Mouse (Mus musculus) right cerebral cortex, postnatal 36 days (tissue): ENCODE results near the gene Ccdc70.
"Not testable (repeated sequence)": the region's sequence is repeated elsewhere in the genome, so short reads cannot be mapped to it uniquely, and the experiment has no call there.

Experiments
- DNase-seq, 2 experiments: peaks; one replicate each; pipeline ENCODE4 v3.0.0; 2022; ENCODE audit warnings: low spot score in 2 of 2, mixed read lengths in 1 of 2

Gene Ccdc70

GRCm38 (mm10) chr8:21969475-21969874, at the start of gene Ccdc70:
TSS of gene Ccdc70 (plus strand) at chr8:21969775.
- DNase-seq: no peak

- DNase-seq: not testable (repeated sequence)
These were observed 38.8 kb upstream of the Ccdc70 start for GRCm38 (mm10) chr8:21930754-21931153.

GRCm38 (mm10) chr8:21932610-21933009, 37.0 kb upstream of the Ccdc70 start, which contains the start of gene Defb15:
TSS of gene Defb15 (minus strand) at chr8:21932710.
- DNase-seq: no peak

DNA sequence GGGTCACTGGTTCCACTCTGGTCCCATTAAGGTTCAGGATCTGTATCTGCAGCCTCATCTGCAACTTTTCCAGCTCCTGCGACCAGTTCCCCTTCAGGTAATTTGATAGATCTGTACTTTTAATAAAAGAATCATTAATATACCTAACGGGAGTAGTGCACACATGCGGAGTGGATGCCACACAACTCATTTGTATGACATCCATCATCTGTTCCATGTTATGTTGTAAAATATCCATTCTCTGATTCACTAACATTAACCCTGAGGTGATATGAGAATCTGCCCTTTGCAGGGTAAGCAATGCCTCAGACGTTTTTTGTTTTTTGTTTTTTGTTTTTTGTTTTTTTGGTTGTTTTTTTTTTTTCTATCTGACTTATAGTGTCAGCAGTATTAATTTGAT, 31.5 kb upstream of the Ccdc70 start, which contains the start of gene Defb35:
Defb35 (plus strand) TSS at position 301 of the 400 bp plus-strand sequence.
- DNase-seq: not testable (repeated sequence)

GRCm38 (mm10) chr8:21946462-21946861, 23.1 kb upstream of the Ccdc70 start, which contains the start of gene Defb13:
TSS of gene Defb13 (plus strand) at chr8:21946762.
- DNase-seq: no peak

- no peak for DNase-seq
These were observed 22.1 kb upstream of the Ccdc70 start for GRCm38 (mm10) chr8:21947311-21948017.

DNA sequence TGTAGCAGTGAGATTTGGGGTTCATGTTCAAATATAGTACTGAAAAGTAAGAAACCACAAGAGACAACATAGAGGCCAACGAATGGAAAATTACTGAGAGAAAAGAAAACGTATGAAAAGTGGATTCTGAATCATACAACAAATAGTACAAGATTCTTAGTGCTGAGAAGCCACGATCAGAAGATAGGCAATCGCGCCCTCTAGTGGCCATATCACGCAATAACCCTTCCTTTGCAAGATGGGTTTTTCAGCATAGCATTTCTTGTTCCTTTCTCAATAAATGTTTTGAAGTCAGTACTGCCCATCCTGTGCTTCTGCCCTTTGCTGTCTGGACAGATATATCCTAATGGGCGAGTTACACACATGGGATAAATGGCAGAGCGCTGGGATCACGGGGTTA, 14.3 kb upstream of the Ccdc70 start:
- peak in 1 of 2 experiments; percentile 19 for DNase-seq

GRCm38 (mm10) chr8:21956336-21956735, 13.2 kb upstream of the Ccdc70 start:
- DNase-seq: no peak

DNA sequence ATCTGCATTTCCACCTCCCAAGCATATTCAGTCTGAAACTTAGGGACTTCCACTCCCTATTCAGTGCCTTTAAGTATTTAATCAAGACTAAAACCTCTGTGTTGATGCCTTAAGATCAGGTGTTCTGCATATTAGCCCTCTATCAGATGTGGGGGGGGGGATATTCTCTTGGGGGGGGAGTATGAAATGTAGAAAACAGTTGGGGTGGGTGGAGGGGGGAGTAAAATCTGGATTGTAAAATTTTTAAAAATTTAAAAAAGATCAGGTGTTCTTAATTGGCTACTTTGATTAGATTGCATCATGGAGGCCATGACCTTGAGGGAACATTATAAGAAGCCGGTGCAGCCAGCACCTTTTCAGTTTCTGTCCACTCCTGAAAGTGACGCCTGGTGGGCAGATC, 11.2 kb upstream of the Ccdc70 start, which contains the start of gene Fam90a1a:
Fam90a1a (plus strand) TSS at position 301 of the 400 bp plus-strand sequence.
- no peak for DNase-seq

GRCm38 (mm10) chr8:21966646-21967045, 2.9 kb upstream of the Ccdc70 start:
- DNase-seq: no peak

DNA sequence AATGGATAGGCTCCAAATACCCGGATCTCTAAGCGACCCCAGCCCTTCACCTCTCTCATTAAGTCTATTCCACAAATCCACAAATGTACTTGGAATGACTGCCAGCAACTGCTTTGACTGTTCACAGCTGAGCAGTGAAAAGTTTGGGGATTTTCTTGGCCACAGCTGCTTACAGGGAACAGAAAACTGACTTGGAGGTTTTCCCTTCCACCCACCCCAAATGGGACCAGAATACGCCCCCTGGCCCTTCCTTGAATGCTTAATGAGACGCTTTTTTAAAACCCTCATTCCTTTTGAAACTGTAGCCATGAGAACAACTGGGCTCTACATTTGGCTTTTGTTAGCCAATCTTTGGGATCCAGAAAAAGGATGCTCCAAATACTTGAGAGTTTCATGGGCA, 8.6 kb downstream of the Ccdc70 start:
- peak in 1 of 2 experiments; percentile 10 for DNase-seq

GRCm38 (mm10) chr8:21981664-21982337, 12.2 kb downstream of the Ccdc70 start:
- DNase-seq: peak; percentile 24 to 28

- DNase-seq: peak; percentile 26 to 37
These were observed 22.6 kb downstream of the Ccdc70 start for GRCm38 (mm10) chr8:21992184-21992583.

DNA sequence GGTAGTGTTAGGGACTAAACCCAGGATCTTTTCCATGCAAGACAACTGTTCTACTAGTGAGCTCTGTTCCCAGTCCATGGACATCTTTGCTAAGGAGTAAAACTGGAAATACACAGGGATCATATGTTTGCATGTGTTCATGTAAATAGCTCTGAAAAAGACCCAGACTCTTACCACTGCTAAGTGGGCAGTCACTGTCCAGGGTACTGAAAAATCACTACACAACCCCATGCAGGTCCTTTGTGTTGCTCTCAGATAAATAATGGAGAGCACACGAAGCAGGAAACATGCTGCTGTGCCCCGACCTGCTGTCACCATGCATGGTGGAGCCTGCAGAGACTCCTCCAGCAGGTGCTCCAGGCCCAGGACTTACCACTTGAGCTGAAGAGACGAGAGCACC, 25.6 kb downstream of the Ccdc70 start:
- DNase-seq: no peak

DNA sequence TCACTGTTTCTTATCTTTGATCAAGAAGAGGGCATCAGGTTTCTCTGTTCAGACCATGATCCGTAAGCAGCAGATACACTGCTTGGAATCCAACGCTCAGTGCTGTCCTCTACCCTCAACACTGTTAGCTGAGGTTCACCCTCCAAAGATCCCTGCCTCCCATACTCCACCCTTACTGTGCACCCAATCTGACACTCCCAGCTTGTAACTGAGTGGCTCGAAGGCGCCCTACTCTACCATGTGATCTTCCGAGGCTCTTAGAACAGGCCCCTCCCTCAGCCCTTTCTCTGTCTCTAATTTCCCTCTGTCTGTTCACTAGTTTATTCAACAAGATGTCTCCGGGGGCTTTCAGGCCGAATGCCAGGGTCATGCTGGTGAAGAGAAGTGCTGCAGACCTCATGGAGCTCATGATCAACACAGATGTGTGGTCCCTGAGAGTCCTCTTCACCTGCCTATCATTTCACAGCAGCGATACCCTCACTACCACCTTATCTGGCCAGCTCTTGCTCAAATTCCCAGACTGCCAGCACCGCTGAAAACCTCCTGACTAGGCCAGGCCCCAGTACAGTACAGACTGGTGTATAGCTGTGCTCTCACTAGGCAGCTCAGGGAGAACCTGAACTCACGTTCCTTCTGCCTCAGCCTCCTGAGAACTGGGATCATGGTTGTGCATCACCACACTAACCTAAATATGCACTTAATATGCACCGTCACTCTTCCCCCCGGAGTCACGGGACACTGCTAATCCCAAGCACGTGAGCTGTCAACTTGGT, 35.4 kb downstream of the Ccdc70 start:
- no peak for DNase-seq

- no peak for DNase-seq
These were observed 36.8 kb downstream of the Ccdc70 start for GRCm38 (mm10) chr8:22006423-22006822.

DNA sequence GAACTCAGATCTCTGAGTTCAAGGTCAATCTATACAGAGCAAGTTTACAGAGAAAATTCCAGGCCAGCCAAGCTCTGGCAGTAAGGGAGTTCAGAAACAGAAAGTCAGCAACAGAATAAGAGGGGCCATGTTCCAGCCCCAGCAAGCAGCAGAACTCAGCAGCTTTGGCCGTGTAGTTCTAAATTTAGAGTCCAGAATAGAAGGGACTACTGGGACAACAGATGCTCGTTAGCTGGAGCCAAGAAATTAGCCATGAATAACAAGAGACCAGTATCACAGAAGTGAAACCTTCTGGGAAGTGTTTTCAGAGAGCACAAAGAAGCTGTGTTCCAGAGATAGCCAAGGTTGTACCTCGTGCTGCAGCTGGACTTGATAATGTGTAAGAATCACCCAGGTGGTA, 39.8 kb downstream of the Ccdc70 start:
- no peak for DNase-seq

GRCm38 (mm10) chr8:22013034-22013707, 43.6 kb downstream of the Ccdc70 start:
- no peak for DNase-seq

- no peak for DNase-seq
These were observed 48.2 kb downstream of the Ccdc70 start for GRCm38 (mm10) chr8:22017731-22018130.

DNA sequence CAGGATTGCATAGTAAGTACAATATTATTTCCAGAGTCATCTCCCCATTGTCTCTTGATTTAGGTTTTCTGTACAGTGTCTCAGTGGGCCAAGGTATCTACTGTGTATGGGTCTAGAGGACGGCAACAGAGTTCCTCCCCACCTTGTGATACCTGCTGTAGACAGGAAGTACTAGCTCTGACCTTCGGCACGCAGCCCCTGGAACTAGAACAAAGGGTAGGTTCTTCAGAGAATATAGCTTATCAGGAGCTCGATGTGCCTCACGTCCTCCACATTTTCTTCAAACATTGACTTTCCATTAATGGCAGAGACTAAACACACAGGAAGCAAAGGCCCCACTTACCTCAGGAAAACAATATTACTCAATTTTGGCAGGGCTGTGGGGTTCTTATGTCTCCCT, 49.9 kb downstream of the Ccdc70 start:
- DNase-seq: no peak

DNA sequence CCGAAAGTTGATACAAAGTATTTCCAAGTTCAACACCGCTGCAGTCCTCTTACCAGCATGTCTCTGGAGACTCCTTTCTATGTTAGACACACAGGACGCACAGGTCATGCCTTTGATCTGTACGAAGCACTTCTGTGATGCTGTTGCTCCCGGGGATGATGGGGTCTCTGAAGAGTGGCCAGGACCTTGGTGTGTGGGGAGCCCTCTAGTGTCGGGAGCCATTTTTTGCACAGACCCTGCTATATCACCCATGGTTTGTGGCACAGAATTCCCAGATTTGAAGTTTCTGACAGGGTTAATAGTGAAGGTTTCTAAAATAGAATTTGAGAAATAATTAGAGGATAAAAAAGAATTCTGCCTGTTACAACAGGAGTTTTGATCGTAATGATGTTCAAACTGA, 52.7 kb downstream of the Ccdc70 start:
- no peak for DNase-seq
